Mouse (Mus musculus) bone marrow macrophage, adult 2 months (primary cell): ENCODE measurements around the gene Nmnat2.

Source experiments
- CTCF ChIP-seq: IDR thresholded peaks from 2 replicates; pipeline ENCODE4 v1.5.1; 2012; ENCODE audit warnings: low read depth, mild to moderate bottlenecking, low read length, moderate library complexity
- POLR2A ChIP-seq: IDR thresholded peaks from 2 replicates; pipeline ENCODE4 v1.6.1; 2012; ENCODE audit warnings: mild to moderate bottlenecking, low read depth, low read length, borderline replicate concordance

DNA sequence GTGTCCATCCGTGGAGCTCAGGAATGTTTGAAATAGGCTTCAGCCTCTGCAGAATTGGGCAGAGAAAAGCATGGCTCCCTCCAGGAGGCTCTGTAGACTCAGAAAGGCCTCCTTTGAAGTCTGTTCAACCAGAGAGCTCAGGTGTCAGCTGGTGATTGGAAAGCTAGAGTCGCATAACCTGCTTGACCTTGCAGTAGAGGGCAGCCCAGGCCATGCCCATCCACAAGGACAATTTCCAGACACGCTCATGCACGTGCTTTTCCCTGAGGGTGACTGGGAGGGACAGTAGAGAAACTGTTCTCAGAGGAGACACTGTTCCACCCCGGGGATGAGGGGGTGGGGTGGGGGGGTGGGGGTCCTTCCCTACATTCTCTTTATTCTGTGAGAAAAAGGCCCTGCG lies 76.6 kb downstream of the Nmnat2 start:
- TF ChIP-seq CTCF (no peak), POLR2A (no peak)
